12 mouse cellular contexts compared by ENCODE assay signal in the genomic region with DNA sequence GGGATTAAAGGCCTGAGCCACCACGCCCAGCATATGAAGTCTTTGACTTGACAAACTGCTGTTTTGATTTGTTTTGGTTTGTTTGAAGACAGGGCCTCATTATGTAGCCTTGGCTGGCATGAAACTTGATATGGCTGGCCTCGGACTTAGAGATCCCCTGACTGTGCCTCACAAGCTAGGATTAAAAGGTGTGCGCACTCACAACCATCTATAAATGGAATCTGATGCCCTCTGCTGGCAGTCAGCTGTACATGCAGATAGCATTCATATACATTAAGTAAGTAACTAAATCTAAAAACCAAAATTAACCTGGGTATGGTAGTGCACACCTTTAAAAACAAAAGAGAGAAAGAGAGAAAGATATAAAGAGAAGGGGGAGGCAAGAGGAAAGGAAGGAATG. TPM values are rescaled to one million over a fixed set of nuclear protein-coding genes. Genes with fewer than 3 reads are reported as not detected.
A peak's percentile ranks its signal among the peaks of the same experiment; 100 is the strongest.
DNase-seq lines count a peak whose midpoint lies in the region; ATAC-seq and TF ChIP-seq lines count a peak whose summit lies in the region.
"Had no signal": no experiment of that assay in that cellular context is flagged by ENCODE, and none has a peak within 500 bp of the region (broad histone marks: within the 10 kb centered on the region; RNA-seq: fewer than 3 reads in every experiment).

No protein-coding gene starts in this region.

- 44% methylated on average over 3 of the region's 3 CpGs for WGBS in kidney, embryonic 14.5 days

- no peaks in the 10 kb centered on the region for H3K4me1 ChIP-seq in kidney, embryonic 14.5 days (ENCODE audit: control insufficient read depth, insufficient read depth, low read length)
- no peaks in the 10 kb centered on the region for H3K4me1 ChIP-seq in G1E (ENCODE audit: insufficient read depth, low read depth, low read length)
- H3K4me1 ChIP-seq: heart, embryonic 12.5 days had no signal

- ATAC-seq in kidney, embryonic 14.5 days (ENCODE audit: low FRiP score, low TSS enrichment), result no peak
- no peak for ATAC-seq in G1E (ENCODE audit: extremely low read depth, insufficient number of reproducible peaks, low FRiP score, poor library complexity, severe bottlenecking)
- peak; percentile 37; the same call in 1 of the 2 replicates for ATAC-seq in granulocyte monocyte progenitor cell, adult 5-6 weeks (replicated peaks; ENCODE audit: poor library complexity, severe bottlenecking)
- ATAC-seq in monocyte, adult 5-6 weeks (replicated peaks; ENCODE audit: insufficient number of reproducible peaks, low FRiP score, low TSS enrichment, poor library complexity, severe bottlenecking), result no peak

- no peak overlapping the region for H3K9ac ChIP-seq in kidney, embryonic 14.5 days (ENCODE audit: low read depth, low read length)
- H3K9ac ChIP-seq: heart, embryonic 12.5 days had no signal

- H3K9me3 ChIP-seq in kidney, embryonic 14.5 days (ENCODE audit: control insufficient read depth, low read length), result no peaks in the 10 kb centered on the region
- no peaks in the 10 kb centered on the region for H3K9me3 ChIP-seq in G1E (replicated peaks)
- H3K9me3 ChIP-seq: heart, embryonic 12.5 days had no signal

- no peaks in the 10 kb centered on the region for H3K27me3 ChIP-seq in kidney, embryonic 14.5 days (ENCODE audit: control insufficient read depth, insufficient read depth, low read length)
- H3K27me3 ChIP-seq in G1E (ENCODE audit: insufficient read depth, low read length), result no peaks in the 10 kb centered on the region

- no peak overlapping the region for H3K27ac ChIP-seq in kidney, embryonic 14.5 days (ENCODE audit: low read depth, low read length)
- H3K27ac ChIP-seq: macrophage had no signal

- no peaks in the 10 kb centered on the region for H3K36me3 ChIP-seq in kidney, embryonic 14.5 days (ENCODE audit: control insufficient read depth, insufficient read depth, low read length)
- H3K36me3 ChIP-seq in G1E (replicated peaks), result no peaks in the 10 kb centered on the region
- H3K36me3 ChIP-seq: heart, embryonic 12.5 days had no signal

- no peak overlapping the region for H3K4me2 ChIP-seq in kidney, embryonic 14.5 days (replicated peaks; ENCODE audit: low read depth, low read length)
- H3K4me2 ChIP-seq: heart, embryonic 12.5 days had no signal

- peak; percentile 5 for DNase-seq in kidney, adult 18-20 months
- peak; percentile 79 for DNase-seq in 416B (ENCODE audit: low read depth)
- no peak for DNase-seq in G1E (ENCODE audit: low spot score)
- no peak for DNase-seq in ovary, postnatal 36 days (ENCODE audit: low spot score)
- no peak for DNase-seq in layer of hippocampus, postnatal 25 days (ENCODE audit: extremely low spot score in 1 of 2, low spot score in 1 of 2)

- TF ChIP-seq CTCF in G1E (IDR thresholded peaks at IDR 0.05; ENCODE audit: low read depth, low read length), result peak; percentile 44; the same call in 1 of the 2 replicates

- no peak overlapping the region for H3K4me3 ChIP-seq in kidney, embryonic 14.5 days (ENCODE audit: low read length)
- H3K4me3 ChIP-seq in G1E (ENCODE audit: low read depth, low read length), result no peak overlapping the region
- H3K4me3 ChIP-seq: heart, embryonic 12.5 days had no signal

RNA-seq across cellular contexts. Expression of a gene that starts 7.4 kb away (rescaled TPM):
- 2.1 and 2.2 TPM in 2 replicates for polyA plus RNA-seq in kidney, embryonic 14.5 days (2014; fragmentation: Nextera tagmentation; extraction: Ambion mirVana)
- total RNA-seq in G1E (2014; fragmentation: Nextera tagmentation) (not detected in 2 replicates), G1E (2017) (0.06 TPM in 1 of 2 replicates, not detected in the other)
- polyA plus RNA-seq in G1E (2012), result not detected in 2 replicates
- not detected in 2 replicates for total RNA-seq in granulocyte monocyte progenitor cell, adult 5-6 weeks (2014; fragmentation: Nextera tagmentation)
- total RNA-seq in granulocyte monocyte progenitor cell, adult 5-6 weeks (2017), result not detected in 2 replicates
- 0.87 TPM in 1 of 3 replicates, not detected in the others for total RNA-seq in monocyte, adult 5-6 weeks (2017)
- total RNA-seq in layer of hippocampus, postnatal 25 days (2021), result not detected
- total RNA-seq: adrenal gland, adult 18-20 months had no signal
- polyA plus RNA-seq: macrophage had no signal

RNA-seq across cellular contexts. Expression of a gene that starts 9.7 kb away (rescaled TPM):
- polyA plus RNA-seq in kidney, embryonic 14.5 days (2014; fragmentation: Nextera tagmentation; extraction: Ambion mirVana), result 0.34 and 0.41 TPM in 2 replicates
- total RNA-seq in G1E (2014; fragmentation: Nextera tagmentation), result not detected in 2 replicates
- total RNA-seq in G1E (2017), result 0.05 TPM in 1 of 2 replicates, not detected in the other
- not detected in 2 replicates for polyA plus RNA-seq in G1E (2012)
- total RNA-seq in granulocyte monocyte progenitor cell, adult 5-6 weeks (2014; fragmentation: Nextera tagmentation), result 0.28 TPM in 1 of 2 replicates, not detected in the other
- total RNA-seq in granulocyte monocyte progenitor cell, adult 5-6 weeks (2017), result 0.04 TPM in 1 of 2 replicates, not detected in the other
- 2.8 to 15.4 TPM (median 3.9 TPM) in 3 replicates for total RNA-seq in monocyte, adult 5-6 weeks (2017)
- total RNA-seq in layer of hippocampus, postnatal 25 days (2021), result under 1 TPM in 1 of 2 experiments, not detected in 1; 0.16 TPM
- total RNA-seq: adrenal gland, adult 18-20 months had no signal
- polyA plus RNA-seq: large intestine, adult 2 months; macrophage had no signal

RNA-seq across cellular contexts. Expression of a gene that starts 17.9 kb away (rescaled TPM):
- polyA plus RNA-seq in kidney, embryonic 14.5 days (2014; fragmentation: Nextera tagmentation; extraction: Ambion mirVana), result not detected in 2 replicates
- total RNA-seq in G1E (2014; fragmentation: Nextera tagmentation) (not detected in 2 replicates), G1E (2017) (not detected in 2 replicates)
- not detected in 2 replicates for polyA plus RNA-seq in G1E (2012)
- not detected in 2 replicates for total RNA-seq in granulocyte monocyte progenitor cell, adult 5-6 weeks (2014; fragmentation: Nextera tagmentation)
- total RNA-seq in granulocyte monocyte progenitor cell, adult 5-6 weeks (2017), result not detected in 2 replicates
- total RNA-seq in monocyte, adult 5-6 weeks (2017), result not detected in 3 replicates
- total RNA-seq in layer of hippocampus, postnatal 25 days (2021), result not detected
- total RNA-seq: adrenal gland, adult 18-20 months had no signal
- polyA plus RNA-seq: heart, embryonic 12.5 days; large intestine, adult 2 months; macrophage had no signal

RNA-seq across cellular contexts. Expression of a gene that starts 30.3 kb away (rescaled TPM):
- polyA plus RNA-seq in kidney, embryonic 14.5 days (2014; fragmentation: Nextera tagmentation; extraction: Ambion mirVana), result 2.6 and 3.6 TPM in 2 replicates
- total RNA-seq in G1E (2014; fragmentation: Nextera tagmentation) (not detected in 2 replicates), G1E (2017) (not detected in 2 replicates)
- not detected in 2 replicates for polyA plus RNA-seq in G1E (2012)
- not detected in 2 replicates for total RNA-seq in granulocyte monocyte progenitor cell, adult 5-6 weeks (2014; fragmentation: Nextera tagmentation)
- not detected in 2 replicates for total RNA-seq in granulocyte monocyte progenitor cell, adult 5-6 weeks (2017)
- total RNA-seq in monocyte, adult 5-6 weeks (2017), result 2.0 TPM in 1 of 3 replicates, not detected in the others
- not detected for total RNA-seq in layer of hippocampus, postnatal 25 days (2021)
- polyA plus RNA-seq: heart, embryonic 12.5 days; large intestine, adult 2 months; macrophage had no signal

RNA-seq across cellular contexts. Expression of a gene that starts 57.1 kb away (rescaled TPM):
- polyA plus RNA-seq in kidney, embryonic 14.5 days (2014; fragmentation: Nextera tagmentation; extraction: Ambion mirVana), result 1.9 and 2.2 TPM in 2 replicates
- total RNA-seq in G1E (2014; fragmentation: Nextera tagmentation), result not detected in 2 replicates
- 0.12 and 0.16 TPM in 2 replicates for total RNA-seq in G1E (2017)
- 0.02 TPM in 1 of 2 replicates, not detected in the other for polyA plus RNA-seq in G1E (2012)
- total RNA-seq in granulocyte monocyte progenitor cell, adult 5-6 weeks (2014; fragmentation: Nextera tagmentation), result 23.1 and 24.9 TPM in 2 replicates
- 20.1 and 23.2 TPM in 2 replicates for total RNA-seq in granulocyte monocyte progenitor cell, adult 5-6 weeks (2017)
- total RNA-seq in monocyte, adult 5-6 weeks (2017), result 5.0 to 10.2 TPM (median 6.5 TPM) in 3 replicates
- 1 to 10 TPM in 1 of 2 experiments, under 1 TPM in 1; 0.74 to 1.2 TPM for total RNA-seq in layer of hippocampus, postnatal 25 days (2021)

Comparison
In these comparisons a context has a peak if more than half of its experiments do, and no peak if none do; other contexts are left out.
1. DNase-seq: peak in kidney, adult 18-20 months (single experiment) and 416B (single experiment); none in G1E (single experiment), ovary, postnatal 36 days (single experiment) and layer of hippocampus, postnatal 25 days (0 of 2).